Mouse (Mus musculus): ENCODE measurements around the gene Ccdc24.

Ccdc24 gene

DNA sequence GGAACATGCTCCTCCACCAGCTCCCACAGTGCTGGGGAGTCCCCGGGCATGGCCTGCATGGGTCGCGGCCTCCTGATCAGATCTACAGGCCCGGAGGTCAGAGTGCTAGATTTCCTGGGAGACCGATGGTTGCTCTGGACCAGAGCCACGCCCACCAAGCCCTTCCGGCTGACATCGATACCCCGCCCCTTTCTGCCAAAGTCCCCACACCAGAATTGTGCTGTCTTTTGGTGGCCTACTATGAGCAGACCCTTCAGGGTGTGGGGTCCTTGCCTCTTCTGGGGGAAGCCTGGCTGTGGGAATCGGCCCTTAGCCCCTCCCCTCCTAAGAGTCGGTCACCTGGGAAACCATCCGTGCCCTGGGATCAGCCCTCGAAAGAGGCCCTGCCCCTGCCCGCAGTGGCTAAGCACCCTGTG lies at the start of gene Ccdc24:
Gene Ccdc24 (minus strand): TSS at position 87 of the 416 bp plus-strand sequence.
- no peak for DNase-seq (ENCODE audit: low read depth in 2 of 2, low spot score in 2 of 2)

- no peak for DNase-seq (ENCODE audit: low read depth in 2 of 2, low spot score in 2 of 2)
Measured at GRCm38 (mm10) chr4:117921358-117921757, 49.0 kb upstream of the Ccdc24 start.

GRCm38 (mm10) chr4:117918762-117919161 lies 46.4 kb upstream of the Ccdc24 start:
- DNase-seq (ENCODE audit: low read depth in 2 of 2, low spot score in 2 of 2): no peak

DNA sequence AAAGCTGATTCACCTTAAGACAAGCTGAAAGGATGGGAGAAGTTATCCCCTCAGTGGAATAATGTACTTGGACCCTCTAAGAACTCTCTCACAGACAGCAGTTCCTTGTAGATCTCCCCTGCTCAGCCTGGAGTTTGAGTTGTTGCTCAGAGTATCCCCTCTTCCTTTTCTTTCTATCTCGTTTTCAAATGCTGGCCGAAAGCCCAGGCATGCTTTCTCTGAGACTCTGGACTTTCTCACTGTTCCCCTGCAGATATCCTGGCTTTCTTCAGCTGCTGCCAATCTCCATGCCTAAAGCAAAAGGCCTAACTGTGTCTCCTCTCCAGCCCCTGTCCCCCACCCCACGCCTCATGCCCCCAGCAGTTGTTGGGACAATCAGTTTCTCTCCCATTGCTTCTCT lies 45.9 kb upstream of the Ccdc24 start:
- no peak for DNase-seq (ENCODE audit: low read depth in 2 of 2, low spot score in 2 of 2)

- no peak for DNase-seq (ENCODE audit: low read depth in 2 of 2, low spot score in 2 of 2)
Measured at GRCm38 (mm10) chr4:117917847-117918246, 45.5 kb upstream of the Ccdc24 start.

DNA sequence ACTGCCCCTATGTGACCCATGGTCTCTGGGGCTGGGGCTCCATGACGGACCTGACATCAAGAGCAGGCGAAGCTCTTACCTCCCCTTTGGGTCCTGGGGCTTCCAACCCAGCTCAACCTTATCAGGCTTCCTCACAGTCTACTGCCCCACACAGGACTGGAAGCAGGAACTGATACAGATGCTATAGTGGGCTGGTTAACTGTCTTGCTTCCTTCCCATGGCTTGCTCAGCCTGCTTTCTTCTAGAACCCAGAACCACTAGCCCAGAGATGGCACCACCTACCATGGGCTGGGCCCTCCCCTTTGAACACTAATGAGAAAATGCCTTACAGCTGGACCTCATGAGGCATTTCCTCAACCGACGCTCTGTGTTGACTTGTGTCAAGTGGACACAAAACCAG lies 45.0 kb upstream of the Ccdc24 start:
- no peak for DNase-seq (ENCODE audit: low read depth in 2 of 2, low spot score in 2 of 2)

DNA sequence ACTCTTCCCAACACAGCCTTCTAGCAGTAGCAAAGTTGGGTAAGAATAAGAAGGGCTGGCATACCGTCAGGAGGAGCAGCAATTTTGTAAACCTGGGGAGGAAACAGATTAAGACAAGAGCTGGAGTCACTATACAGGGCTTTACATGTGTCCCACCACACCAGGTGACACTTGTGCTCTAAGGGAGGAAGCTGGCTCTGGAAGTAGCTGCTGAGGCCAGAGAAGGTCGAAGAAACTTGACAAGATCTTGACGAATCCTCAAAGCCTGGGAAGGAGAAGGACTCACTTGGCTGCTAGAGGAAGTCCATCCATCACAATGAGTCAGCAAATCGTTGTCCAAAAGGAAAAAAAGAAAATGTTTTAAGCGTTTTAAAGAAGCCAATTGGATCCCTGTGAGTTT lies 44.0 kb upstream of the Ccdc24 start:
- no peak for DNase-seq (ENCODE audit: low read depth in 2 of 2, low spot score in 2 of 2)

DNA sequence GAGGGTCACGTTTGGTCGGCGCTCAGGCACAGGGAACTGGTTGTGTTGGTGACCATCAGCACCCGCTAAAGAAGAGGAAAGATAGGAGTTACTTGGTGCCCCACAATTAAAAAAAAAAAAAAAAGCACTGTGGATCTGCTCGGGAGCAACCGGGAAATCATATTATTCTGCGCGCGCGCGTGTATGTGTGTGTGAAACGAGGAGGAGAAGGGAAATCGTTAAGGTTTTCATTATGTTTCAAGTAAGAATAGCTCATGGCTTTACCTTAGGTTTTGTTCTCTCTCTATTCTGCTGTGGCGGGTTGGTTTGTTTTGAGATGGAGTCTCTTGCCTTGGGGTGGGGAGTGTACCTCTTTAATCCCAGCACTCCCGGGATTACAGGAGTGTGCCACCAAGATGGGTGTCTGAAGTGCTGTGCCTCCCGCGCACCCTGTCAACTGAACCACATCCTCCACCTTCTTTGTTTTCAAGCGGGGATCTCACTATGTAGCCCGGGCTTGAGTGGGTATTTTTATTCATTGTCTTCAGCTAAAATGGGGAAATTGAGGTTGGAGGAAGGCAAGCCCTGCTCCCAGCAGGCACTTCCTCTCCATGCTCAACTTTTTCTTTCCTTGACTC lies 43.2 kb upstream of the Ccdc24 start:
- DNase-seq (ENCODE audit: low read depth in 2 of 2, low spot score in 2 of 2): peak in 1 of 2 experiments; percentile 14

DNA sequence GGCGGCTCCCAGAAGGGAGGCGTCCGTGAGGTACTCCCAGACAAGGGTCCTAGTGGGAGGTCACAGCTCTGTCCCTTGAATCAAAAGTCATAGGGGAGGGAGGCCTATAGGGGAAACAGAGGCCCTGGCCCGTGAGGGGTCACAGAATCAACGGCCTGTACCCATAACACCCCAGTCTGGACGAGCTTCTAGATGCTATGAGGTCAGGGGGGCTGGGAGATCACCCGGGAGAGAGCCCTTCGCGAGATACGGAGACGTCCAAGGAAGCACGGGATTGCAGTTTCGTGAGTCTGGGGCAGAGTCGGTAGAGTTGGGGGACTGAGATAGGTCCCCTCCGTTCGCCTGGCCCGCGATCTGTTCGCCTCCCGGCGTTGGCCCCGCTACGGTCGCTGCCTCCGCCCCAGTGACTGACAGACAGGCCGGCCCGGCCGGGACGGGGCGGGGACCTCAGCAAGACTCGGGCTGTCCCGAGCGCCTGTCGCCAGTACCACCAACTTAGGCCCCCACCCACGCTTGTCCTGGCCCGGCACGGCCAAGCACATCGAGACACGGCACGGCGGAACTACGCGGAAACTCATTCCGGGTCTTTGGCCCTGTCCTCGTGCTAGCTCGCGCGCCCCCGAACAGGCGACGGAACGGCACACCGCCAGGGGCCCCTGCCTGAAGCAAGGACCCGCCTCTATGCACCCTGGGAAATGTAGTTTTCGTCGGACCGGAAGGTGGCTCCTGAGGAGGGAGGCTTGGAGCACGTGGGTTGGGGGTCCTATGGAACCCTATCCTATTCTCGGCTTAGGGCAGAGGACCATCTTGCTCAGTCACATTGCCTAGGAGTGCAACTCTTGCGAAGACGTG lies 42.5 kb upstream of the Ccdc24 start, which contains the start of gene Ipo13:
Gene Ipo13 (minus strand): TSS at position 409 of the 852 bp plus-strand sequence.
- peak; percentile 94 to 97 for DNase-seq (ENCODE audit: low read depth in 2 of 2, low spot score in 2 of 2)

GRCm38 (mm10) chr4:117914031-117914430 lies 41.7 kb upstream of the Ccdc24 start:
- DNase-seq (ENCODE audit: low read depth in 2 of 2, low spot score in 2 of 2): no peak

DNA sequence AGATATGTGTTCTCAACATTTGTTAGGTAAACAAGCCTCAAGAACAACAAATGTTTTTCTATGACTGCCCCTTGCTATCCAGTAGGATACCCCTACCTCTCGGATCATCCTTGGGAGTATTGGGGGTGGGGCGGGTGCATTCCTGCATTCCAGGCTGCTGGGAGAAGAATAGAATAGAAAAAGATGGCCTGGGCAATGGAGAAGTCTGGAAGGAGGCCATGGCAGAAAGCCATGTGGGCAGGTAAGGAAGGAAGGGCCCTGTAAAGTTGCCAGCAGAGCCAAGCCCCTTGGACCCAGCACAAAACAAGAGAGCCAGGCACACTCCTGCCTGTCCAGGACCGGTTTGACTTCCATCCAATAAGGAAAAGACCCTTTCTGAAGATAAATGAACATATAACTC lies 41.1 kb upstream of the Ccdc24 start:
- DNase-seq (ENCODE audit: low read depth in 2 of 2, low spot score in 2 of 2): no peak

DNA sequence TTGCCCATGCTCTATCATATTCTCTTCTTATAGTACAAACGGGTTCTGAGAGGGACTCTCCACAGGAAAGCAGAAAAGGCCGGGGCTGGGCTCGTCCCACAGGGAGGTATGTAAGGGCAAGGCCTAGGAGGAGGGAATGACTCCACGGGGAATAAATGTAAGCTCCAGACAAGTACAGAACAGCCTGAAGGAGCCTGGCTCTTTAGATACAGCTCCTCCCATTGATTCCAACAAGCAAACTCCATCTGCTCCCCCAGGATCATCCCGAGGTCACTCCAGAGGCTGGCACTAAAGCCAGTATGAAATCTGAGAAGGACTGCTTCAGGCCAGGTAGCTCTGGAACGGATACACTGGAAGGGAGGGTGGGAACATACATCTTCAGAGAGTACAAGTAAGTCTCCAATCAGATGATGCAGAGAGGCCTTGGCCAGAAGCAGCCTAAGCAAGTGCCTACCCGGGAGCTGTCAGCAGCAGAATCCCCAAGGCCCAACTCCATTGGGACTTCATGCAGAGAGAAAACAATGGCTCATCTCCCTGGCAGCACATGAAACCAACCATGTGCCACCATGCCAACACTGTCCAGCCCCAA lies 40.4 kb upstream of the Ccdc24 start:
- no peak for DNase-seq (ENCODE audit: low read depth in 2 of 2, low spot score in 2 of 2)

DNA sequence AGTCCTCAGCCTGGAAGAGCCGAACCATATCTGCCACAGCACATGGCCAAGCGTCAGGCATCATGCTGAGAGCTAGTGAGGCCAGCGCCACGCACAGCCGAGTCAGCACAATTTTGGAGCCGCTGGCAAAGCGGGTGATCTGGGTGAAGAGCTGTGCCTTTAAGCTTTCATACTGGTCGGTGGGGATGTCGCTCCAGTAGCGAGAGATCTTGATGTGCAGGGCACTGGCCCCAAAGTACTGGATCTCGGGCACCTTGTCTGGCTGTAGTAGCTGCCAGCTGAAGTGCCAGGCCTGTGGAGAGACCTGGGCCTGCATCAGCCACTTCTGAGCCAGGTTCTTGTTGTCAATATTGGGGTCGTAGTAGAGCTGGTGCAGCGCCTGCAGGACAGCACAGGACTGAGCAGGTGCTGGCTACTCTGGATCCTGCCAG lies 39.8 kb upstream of the Ccdc24 start:
- no peak for DNase-seq (ENCODE audit: low read depth in 2 of 2, low spot score in 2 of 2)

GRCm38 (mm10) chr4:117908834-117909453 lies 36.6 kb upstream of the Ccdc24 start:
- no peak for DNase-seq (ENCODE audit: low read depth in 2 of 2, low spot score in 2 of 2)

- DNase-seq (ENCODE audit: low read depth in 2 of 2, low spot score in 2 of 2): no peak
Measured at GRCm38 (mm10) chr4:117906196-117906595, 33.8 kb upstream of the Ccdc24 start.

- no peak for DNase-seq (ENCODE audit: low read depth in 2 of 2, low spot score in 2 of 2)
Measured at GRCm38 (mm10) chr4:117904761-117905160, 32.4 kb upstream of the Ccdc24 start.

DNA sequence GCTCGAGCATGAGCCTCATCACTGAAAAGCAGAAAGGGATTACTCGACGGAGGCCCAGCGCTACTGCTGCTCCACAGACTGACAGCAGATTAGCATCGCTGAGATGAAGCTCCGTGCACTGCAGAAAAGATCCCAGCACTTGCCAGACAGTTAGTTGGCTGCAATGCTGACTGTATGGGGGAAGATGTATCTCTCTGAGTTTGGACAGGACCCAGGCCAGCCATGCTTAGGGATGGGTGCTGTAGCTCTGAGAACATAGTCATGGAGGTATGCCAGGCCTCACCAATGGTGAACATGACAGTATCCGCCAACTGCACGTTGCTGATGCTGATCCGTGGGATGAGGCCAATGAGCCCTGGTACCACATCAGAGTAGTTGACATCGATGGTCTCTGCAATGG lies 31.7 kb upstream of the Ccdc24 start:
- no peak for DNase-seq (ENCODE audit: low read depth in 2 of 2, low spot score in 2 of 2)

GRCm38 (mm10) chr4:117898111-117898510 lies 25.8 kb upstream of the Ccdc24 start:
- DNase-seq (ENCODE audit: low read depth in 2 of 2, low spot score in 2 of 2): no peak

GRCm38 (mm10) chr4:117896031-117896430 lies 23.7 kb upstream of the Ccdc24 start:
- no peak for DNase-seq (ENCODE audit: low read depth in 2 of 2, low spot score in 2 of 2)

DNA sequence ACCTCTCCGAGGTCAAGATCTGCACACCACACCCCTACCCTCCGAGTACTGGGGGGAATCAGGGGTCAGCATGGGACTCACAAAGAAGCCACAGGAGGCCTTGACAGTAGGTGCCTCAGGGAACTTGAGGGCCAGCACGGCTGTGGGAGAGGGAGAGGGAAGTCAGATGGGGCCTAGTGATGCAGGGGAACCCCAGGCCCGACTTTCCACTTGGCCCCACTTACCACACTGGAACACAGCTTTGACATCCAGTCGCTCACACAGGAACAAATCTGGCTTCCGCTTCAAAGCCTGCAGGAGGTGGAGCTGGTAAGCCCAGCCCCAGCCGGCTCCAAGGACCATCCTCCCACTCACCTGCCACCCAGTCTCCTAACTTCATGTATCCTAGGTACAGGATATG lies 23.0 kb upstream of the Ccdc24 start:
- DNase-seq (ENCODE audit: low read depth in 2 of 2, low spot score in 2 of 2): no peak

- DNase-seq (ENCODE audit: low read depth in 2 of 2, low spot score in 2 of 2): no peak
Measured at GRCm38 (mm10) chr4:117894601-117895000, 22.2 kb upstream of the Ccdc24 start.

DNA sequence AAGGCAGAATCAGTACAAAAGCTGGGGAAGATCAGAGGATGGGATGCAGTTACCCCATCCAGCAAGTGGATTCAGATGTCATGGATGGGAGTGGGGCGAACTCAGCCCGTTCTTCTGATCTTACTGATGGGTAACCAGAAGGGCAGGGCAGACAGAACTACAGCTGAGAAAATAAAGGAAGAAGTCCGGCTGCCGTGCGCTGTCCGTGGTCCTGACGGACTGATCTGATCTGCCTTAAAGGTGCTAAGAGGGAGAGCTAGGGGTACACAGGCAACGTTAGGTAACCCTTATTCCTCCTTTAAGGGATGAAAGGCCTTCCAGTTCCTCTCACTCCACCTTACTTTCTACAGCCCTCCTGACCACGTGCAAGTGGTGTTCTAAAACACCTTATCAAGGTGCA lies 21.0 kb upstream of the Ccdc24 start:
- no peak for DNase-seq (ENCODE audit: low read depth in 2 of 2, low spot score in 2 of 2)
